Mouse (Mus musculus): ENCODE measurements around the gene Bbs7. TPM values are rescaled to one million over a fixed set of nuclear protein-coding genes. Genes with fewer than 3 reads are reported as not detected.

The Bbs7 gene
- 28.0 TPM for polyA plus RNA-seq (2014; fragmentation: Illumina TruSeq; extraction: RNeasy Lipid Tissue Mini Kit (QIAGEN cat#74804))

DNA sequence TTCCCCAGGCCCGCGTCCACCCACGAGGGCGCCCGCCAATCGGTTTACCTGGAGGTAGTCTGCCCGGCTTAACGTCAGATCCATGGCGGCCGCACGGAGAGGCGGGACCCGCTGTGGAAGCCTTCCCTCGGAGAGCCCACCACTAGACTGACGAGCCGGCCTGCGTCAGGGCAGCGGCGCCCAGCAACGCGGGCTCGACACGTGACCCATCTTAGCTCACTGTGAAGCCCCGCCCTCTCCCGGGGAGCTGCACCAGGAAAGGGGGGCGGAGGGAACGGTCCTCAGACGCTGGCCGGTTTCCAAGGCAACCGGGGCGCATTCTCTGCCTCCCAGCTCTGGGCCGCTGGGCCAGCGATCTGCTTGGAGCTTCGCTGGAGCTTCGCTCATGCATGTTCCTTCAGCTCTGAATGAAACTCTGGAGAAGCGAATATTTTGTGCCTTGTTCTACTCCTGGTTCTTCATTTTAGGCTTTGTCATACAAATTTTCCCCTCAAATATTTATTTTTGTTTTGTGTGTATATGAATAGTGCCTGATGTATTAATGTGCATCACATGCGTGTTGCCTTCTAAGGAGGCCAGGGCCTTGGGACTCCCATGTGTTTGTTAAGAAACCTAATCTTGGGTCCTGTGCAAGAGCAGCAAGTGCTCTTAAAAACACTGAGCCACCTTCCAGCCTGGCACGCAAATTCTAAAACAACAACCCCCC, at the start of gene Bbs7:
TSS of gene Bbs7 (minus strand) at position 276 of the 706 bp plus-strand sequence.

DNA sequence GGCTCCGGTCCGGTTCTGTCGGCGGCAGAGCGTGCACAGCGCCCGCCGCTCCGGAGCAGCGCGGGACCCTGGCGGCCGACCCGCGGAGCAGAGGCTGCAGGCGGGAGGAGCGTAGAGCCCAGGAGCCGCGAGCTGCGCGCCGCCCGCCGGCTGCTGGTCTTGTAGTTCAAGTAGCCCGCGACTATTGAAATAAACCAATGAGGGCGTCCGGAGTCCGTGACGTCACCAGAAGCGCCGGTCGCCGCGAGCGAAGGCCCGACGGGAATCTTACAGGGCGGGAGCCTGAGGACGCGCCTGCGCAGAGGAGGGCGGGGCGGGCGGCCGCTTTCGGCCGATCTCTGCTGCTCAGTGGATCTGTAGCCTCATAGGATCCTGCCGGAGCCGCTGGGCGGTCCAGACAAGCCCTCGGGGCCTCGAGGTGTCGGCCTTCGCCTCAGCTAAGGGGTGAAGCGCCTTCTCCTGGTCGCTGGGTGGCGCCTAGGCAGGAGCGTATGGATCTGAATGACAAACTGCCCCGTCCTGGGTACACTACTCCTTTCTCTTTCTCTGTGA, 41.4 kb downstream of the Bbs7 start, which contains the start of gene Ccna2:
TSS of gene Ccna2 (minus strand) at position 324 of the 552 bp plus-strand sequence.

DNA sequence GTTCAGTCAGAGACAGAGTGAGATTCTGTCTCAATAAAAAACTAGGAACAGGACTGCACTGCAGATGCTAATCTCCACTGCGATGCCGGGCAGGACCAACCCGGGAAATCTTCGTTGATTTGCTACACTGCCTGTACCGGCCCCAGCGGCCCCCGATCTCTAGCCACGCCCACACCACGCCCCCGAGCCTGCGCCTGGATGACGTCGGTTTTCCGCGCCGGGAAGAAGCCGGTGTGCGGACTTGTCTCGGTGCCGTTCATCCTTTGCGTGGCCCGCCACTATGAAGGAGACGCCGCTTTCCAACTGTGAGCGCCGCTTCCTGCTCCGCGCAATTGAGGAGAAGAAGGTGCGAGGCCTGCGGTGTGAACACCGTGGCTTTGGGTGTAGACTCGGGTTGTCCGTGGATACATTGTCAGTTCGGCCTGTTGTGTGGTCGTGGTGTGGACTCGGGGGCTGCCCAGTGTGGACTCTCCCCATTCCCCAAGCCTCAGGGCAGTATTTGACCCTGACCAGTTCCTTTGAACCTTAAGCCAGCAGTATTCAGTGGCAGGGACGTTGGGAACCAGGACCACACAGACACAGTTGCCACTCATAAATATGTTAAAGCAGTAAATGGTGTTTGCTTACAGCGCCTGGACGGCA, 60.8 kb downstream of the Bbs7 start, which contains the start of gene Exosc9:
TSS of gene Exosc9 (plus strand) at position 201 of the 642 bp plus-strand sequence.

Other genes starting within 250 kb of the Bbs7 start
- 301 TPM for gene Anxa5, start 137.6 kb downstream of the Bbs7 start, polyA plus RNA-seq (2014; fragmentation: Illumina TruSeq; extraction: RNeasy Lipid Tissue Mini Kit (QIAGEN cat#74804))
- gene 1810062G17Rik, start 137.5 kb downstream of the Bbs7 start, polyA plus RNA-seq (2014; fragmentation: Illumina TruSeq; extraction: RNeasy Lipid Tissue Mini Kit (QIAGEN cat#74804)), result not detected
- 0.26 TPM for gene Gm11549, start 91.7 kb downstream of the Bbs7 start, polyA plus RNA-seq (2014; fragmentation: Illumina TruSeq; extraction: RNeasy Lipid Tissue Mini Kit (QIAGEN cat#74804))
- gene Exosc9, start 60.9 kb downstream of the Bbs7 start, polyA plus RNA-seq (2014; fragmentation: Illumina TruSeq; extraction: RNeasy Lipid Tissue Mini Kit (QIAGEN cat#74804)), result 138 TPM
- 233 TPM for gene Ccna2, start 41.3 kb downstream of the Bbs7 start, polyA plus RNA-seq (2014; fragmentation: Illumina TruSeq; extraction: RNeasy Lipid Tissue Mini Kit (QIAGEN cat#74804))
- 25.1 TPM for gene Trpc3, start 76.7 kb upstream of the Bbs7 start, polyA plus RNA-seq (2014; fragmentation: Illumina TruSeq; extraction: RNeasy Lipid Tissue Mini Kit (QIAGEN cat#74804))
- gene 4932438A13Rik, start 249.6 kb upstream of the Bbs7 start, polyA plus RNA-seq (2014; fragmentation: Illumina TruSeq; extraction: RNeasy Lipid Tissue Mini Kit (QIAGEN cat#74804)), result 86.8 TPM

All from ovary, adult 10 weeks (tissue).